Mouse (Mus musculus) embryonic facial prominence, embryonic 14.5 days (tissue): ENCODE results near the gene Gtf3c5. TPM values are rescaled to one million over a fixed set of nuclear protein-coding genes. Genes with fewer than 3 reads are reported as not detected.

Source experiments
- ATAC-seq: fragments of 200-750 bp; cut with Nextera tagmentation; 2 replicates; pipeline ENCODE4 v1.8.0; 2017; ENCODE audit warnings: low read depth, moderate number of reproducible peaks, moderate TSS enrichment
- DNase-seq: peaks from one replicate; pipeline ENCODE4 v3.0.0-alpha.2; 2015; ENCODE audit warnings: low spot score
- H3K27ac ChIP-seq: fragments of 300-500 bp; sonication (generic); replicated peaks from 2 replicates; pipeline ENCODE4 v1.5.1; 2014; ENCODE audit warnings: low read depth, mild to moderate bottlenecking, low read length, moderate library complexity
- H3K27me3 ChIP-seq: fragments of 300-500 bp; sonication (generic); replicated peaks from 2 replicates; pipeline ENCODE4 v1.6.1; 2014; ENCODE audit warnings: low read length; ENCODE audit not compliant: control insufficient read depth, insufficient read depth
- H3K36me3 ChIP-seq: fragments of 300-500 bp; sonication (generic); 2 replicates; pipeline ENCODE4 v1.6.1; 2014; ENCODE audit warnings: low read length, mixed read lengths; ENCODE audit not compliant: control insufficient read depth, insufficient read depth
- H3K4me1 ChIP-seq: fragments of 300-500 bp; sonication (generic); 2 replicates; pipeline ENCODE4 v1.6.1; 2014; ENCODE audit warnings: antibody characterized with exemption, low read length; ENCODE audit not compliant: control insufficient read depth, insufficient read depth
- H3K4me2 ChIP-seq: fragments of 300-500 bp; sonication (generic); 2 replicates; pipeline ENCODE4 v1.6.1; 2014; ENCODE audit warnings: low read depth, mild to moderate bottlenecking, low read length, moderate library complexity, mixed read lengths
- H3K4me3 ChIP-seq: fragments of 300-500 bp; sonication (generic); 2 replicates; pipeline ENCODE4 v1.5.1; 2014; ENCODE audit warnings: low read depth, mild to moderate bottlenecking, low read length
- H3K9ac ChIP-seq: fragments of 300-500 bp; sonication (generic); 2 replicates; pipeline ENCODE4 v1.6.1; 2014; ENCODE audit warnings: low read depth, mild to moderate bottlenecking, low read length, moderate library complexity, mixed read lengths
- H3K9me3 ChIP-seq: fragments of 300-500 bp; sonication (generic); 2 replicates; pipeline ENCODE4 v1.6.1; 2016; ENCODE audit warnings: low read length; ENCODE audit not compliant: control insufficient read depth
- WGBS: fragments of 180-500 bp; shearing (Covaris S2); extraction: QIAGEN DNeasy Blood & Tissue Kit; methylation state at CpG from one replicate; pipeline ENCODE4 v1.1.7; 2014; 5-methylcytosine and 5-hydroxymethylcytosine counted together
- polyA plus RNA-seq: library from polyadenylated mRNA; unstranded; fragments of >200 nt; fragmentation: Nextera tagmentation; extraction: Ambion mirVana; gene quantifications from 2 replicates; pipeline ENCODE4 v1.2.1, GENCODE M21; 2014

Gtf3c5 gene
- polyA plus RNA-seq, 1 experiment from 2014 or later = 23.7 TPM

DNA sequence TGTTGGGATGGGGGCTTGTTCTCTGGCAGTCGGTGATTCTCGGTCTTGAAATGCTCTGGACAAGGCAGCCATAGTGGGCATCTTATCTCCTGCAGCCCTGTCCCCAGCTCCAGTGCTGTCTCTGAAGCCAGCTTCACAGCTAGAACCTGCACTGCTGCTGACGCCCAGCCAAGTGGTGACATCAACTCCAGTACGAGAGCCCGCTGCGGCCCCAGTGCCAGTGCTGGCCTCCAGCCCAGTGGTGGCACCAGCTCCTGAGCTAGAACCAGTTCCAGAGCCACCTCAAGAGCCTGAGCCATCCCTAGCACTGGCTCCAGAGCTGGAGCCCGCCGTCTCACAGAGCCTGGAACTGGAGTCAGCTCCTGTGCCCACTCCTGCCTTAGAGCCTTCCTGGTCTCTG is 39.7 kb downstream of the Gtf3c5 start:
- Histone ChIP-seq H3K4me2 (no peak overlapping the region), H3K36me3 (peaks cover 75% of the 10 kb centered on the region), H3K27ac (no peak overlapping the region), H3K4me3 (no peak overlapping the region), H3K4me1 (peaks cover 9% of the 10 kb centered on the region), H3K9me3 (no peaks in the 10 kb centered on the region), H3K27me3 (no peaks in the 10 kb centered on the region), H3K9ac (no peak overlapping the region)
- ATAC-seq (no peak), DNase-seq (no peak)
- 84% methylated on average over 8 of the region's 8 CpGs for WGBS

DNA sequence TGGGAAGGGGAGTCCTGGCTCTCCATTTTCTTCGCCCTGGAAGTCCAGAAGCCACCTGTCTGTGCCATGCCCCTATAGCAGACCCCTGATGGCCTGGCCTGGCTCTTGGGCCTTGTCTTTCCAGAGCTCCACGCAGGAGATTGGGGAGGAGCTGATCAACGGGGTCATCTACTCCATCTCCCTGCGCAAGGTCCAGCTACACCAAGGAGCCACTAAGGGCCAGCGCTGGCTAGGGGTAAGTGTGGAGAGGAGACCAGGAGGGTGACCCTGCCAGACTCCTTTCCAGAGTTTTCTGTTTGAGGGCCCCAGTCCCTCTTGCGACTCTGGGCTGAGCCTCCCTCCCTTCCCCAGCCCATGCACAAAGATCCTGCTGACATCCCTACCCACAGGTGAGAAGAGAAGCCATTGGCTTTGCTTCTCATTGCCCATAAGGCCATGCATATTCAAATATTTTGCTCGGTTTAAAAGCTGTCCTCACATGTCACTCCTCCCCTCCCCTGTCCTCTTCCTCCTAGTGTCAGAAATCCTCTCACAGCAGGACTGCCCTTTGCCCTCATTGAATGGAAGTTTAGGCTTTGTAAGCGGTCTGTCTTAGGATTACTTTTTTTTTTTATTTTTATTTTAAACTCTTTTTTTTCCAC is 42.8 kb downstream of the Gtf3c5 start:
- H3K27ac ChIP-seq = no peak overlapping the region
- no peaks in the 10 kb centered on the region for H3K9me3 ChIP-seq
- no peaks in the 10 kb centered on the region for H3K27me3 ChIP-seq
- DNase-seq (no peak), ATAC-seq (no peak)
- H3K4me3 ChIP-seq = no peak overlapping the region
- H3K9ac ChIP-seq = no peak overlapping the region
- H3K4me2 ChIP-seq = no peak overlapping the region
- 84% methylated on average over 8 of the region's 8 CpGs for WGBS
- peaks cover 35% of the 10 kb centered on the region for H3K4me1 ChIP-seq
- H3K36me3 ChIP-seq = peaks cover 46% of the 10 kb centered on the region

DNA sequence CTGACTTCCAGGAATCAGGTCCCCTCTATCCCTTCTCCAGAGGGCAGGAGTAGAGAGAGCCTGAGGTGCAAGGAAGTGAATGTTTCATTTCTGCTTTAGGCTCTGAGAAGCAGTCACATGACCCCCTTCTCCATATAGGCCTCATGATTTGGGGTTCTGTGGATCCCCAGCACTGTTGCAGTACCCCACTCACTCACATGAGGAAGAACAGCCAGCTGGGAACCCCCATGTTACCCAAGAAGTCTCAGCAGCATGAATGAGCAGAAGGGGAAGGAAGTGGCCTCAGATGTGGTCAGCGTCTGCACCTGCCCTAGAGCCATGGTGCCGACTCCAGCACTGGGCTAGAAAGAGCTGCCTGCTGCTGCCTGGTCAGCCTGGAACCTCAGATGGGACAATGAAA is 43.6 kb downstream of the Gtf3c5 start:
- Histone ChIP-seq H3K27ac (peak overlapping the region; percentile 71; the same call in 1 of the 2 replicates), H3K9ac (0 out of 2 replicates have a peak overlapping the region, but pooled peaks have one; percentile 9), H3K4me2 (no peak overlapping the region), H3K36me3 (peaks cover 38% of the 10 kb centered on the region), H3K4me1 (peaks cover 42% of the 10 kb centered on the region), H3K27me3 (no peaks in the 10 kb centered on the region), H3K9me3 (no peaks in the 10 kb centered on the region), H3K4me3 (no peak overlapping the region)
- ATAC-seq (no peak), DNase-seq (no peak)
- 60% methylated on average over 2 of the region's 2 CpGs for WGBS

DNA sequence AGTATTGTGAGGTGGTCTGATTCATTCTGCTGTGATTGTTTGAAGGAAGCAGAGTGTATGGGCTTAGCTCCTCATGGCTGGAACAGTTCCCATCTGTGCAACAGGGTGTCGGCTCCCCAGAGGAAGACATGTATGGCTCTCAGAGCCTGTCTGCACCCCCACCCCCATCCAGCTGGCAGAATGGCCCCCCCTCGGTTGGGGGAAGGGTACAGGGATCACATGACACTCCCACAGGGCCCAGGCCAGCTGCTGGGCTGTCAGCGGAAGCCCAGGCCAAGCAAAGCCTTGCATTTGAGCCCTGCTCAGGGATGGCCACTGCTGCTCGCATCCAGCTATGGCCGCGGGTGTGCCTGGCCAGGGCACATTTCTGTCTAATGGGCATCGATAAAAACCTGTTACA is 44.3 kb downstream of the Gtf3c5 start:
- Histone ChIP-seq H3K27ac (peak overlapping the region; percentile 71), H3K4me3 (no peak overlapping the region), H3K27me3 (no peaks in the 10 kb centered on the region), H3K36me3 (peaks cover 31% of the 10 kb centered on the region), H3K4me2 (no peak overlapping the region), H3K9me3 (no peaks in the 10 kb centered on the region), H3K4me1 (peaks cover 48% of the 10 kb centered on the region), H3K9ac (peak overlapping the region; percentile 9; the same call in 1 of the 2 replicates)
- WGBS = 28% methylated on average over 7 of the region's 7 CpGs
- DNase-seq = peak; percentile 84
- ATAC-seq = peak; percentile 60

DNA sequence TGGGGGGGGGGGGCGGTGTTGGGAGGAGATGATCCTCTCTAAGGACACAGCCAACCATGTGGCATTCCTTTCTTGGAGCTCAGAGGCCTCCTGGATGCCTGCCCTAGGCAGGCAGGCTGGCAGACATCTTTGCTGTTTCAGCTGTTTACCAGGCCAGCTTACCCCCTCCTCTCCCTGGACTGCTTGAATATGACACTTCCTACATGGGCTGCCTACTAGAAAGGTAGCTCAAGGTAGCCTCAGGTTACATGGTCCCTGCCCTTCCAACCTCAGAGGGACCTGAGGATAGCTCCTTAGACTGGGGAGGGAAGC is 44.8 kb downstream of the Gtf3c5 start:
- H3K27me3 ChIP-seq = no peaks in the 10 kb centered on the region
- peaks cover 53% of the 10 kb centered on the region for H3K4me1 ChIP-seq
- peak; percentile 28; the same call in 1 of the 2 replicates for ATAC-seq
- H3K27ac ChIP-seq = peak overlapping the region; percentile 71
- WGBS = 40% methylated on average over 1 of the region's 1 CpGs
- no peak overlapping the region for H3K4me3 ChIP-seq
- DNase-seq = peak; percentile 63
- H3K4me2 ChIP-seq = no peak overlapping the region
- peaks cover 27% of the 10 kb centered on the region for H3K36me3 ChIP-seq
- peak overlapping the region; percentile 26; the same call in 1 of the 2 replicates for H3K9ac ChIP-seq
- no peaks in the 10 kb centered on the region for H3K9me3 ChIP-seq

DNA sequence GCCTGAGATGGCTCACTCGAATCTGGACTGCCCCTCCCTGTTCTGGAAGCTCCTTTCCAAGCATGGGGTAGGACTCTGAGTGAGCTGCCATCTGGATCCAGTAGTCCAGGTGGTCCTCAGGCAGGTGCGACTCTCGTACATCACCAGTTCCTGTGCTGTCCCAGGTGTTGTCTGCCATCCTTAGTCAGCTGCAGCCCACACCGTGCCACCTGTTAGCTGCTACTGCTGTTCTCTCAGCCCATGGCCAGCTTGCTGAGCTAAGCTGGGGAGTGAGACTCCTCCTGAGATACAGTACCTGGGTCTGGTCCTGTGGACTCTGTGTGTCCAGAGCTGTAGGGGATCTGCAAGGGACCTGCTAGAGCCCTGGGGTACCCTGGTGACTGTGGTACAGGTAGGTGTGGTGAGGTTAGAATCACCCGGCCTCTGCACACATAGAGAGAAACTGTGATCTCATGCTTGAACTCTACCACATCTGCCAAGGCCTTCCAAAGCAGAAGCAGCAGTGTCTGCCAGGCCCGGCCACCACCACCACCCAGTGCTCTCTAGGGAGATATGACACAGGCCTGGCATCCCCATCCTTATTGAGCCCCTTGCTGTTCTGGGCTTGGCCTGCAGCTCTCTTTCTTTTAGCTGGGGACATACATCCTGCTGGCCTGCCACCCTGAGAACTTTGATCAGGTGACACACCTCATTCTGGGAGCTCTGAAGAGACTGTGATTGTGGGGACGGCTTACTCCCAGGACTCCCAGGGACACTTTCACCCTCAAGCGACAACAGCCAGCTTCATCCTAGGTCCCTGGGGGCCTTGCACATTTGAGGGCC is 45.3 kb downstream of the Gtf3c5 start:
- Histone ChIP-seq H3K9me3 (no peaks in the 10 kb centered on the region), H3K27ac (peak overlapping the region; percentile 71), H3K27me3 (no peaks in the 10 kb centered on the region), H3K36me3 (peaks cover 21% of the 10 kb centered on the region), H3K9ac (peak overlapping the region; percentile 26), H3K4me1 (peaks cover 54% of the 10 kb centered on the region), H3K4me3 (no peak overlapping the region), H3K4me2 (no peak overlapping the region)
- 70% methylated on average over 8 of the region's 8 CpGs for WGBS
- DNase-seq (no peak), ATAC-seq (no peak)

DNA sequence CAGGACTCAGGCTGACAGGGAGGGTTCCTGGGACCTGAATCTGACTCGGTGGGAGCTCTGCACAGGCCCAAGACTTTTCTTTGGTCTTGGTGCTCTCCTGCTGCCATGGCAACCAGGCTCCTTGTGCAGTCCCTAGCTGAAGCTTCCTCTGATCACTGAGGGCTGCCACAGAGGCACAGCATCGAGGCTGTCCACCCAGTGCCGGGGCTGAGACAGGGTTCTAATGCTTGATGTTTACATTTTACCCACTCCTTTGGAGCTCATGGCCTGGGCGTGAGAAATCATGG is 46.0 kb downstream of the Gtf3c5 start:
- no peak for DNase-seq
- no peaks in the 10 kb centered on the region for H3K27me3 ChIP-seq
- peaks cover 15% of the 10 kb centered on the region for H3K36me3 ChIP-seq
- no peak overlapping the region for H3K27ac ChIP-seq
- no peak for ATAC-seq
- 47% methylated on average over 4 of the region's 4 CpGs for WGBS
- peaks cover 60% of the 10 kb centered on the region for H3K4me1 ChIP-seq
- H3K9ac ChIP-seq = no peak overlapping the region
- H3K4me3 ChIP-seq = no peak overlapping the region
- no peaks in the 10 kb centered on the region for H3K9me3 ChIP-seq
- H3K4me2 ChIP-seq = no peak overlapping the region

DNA sequence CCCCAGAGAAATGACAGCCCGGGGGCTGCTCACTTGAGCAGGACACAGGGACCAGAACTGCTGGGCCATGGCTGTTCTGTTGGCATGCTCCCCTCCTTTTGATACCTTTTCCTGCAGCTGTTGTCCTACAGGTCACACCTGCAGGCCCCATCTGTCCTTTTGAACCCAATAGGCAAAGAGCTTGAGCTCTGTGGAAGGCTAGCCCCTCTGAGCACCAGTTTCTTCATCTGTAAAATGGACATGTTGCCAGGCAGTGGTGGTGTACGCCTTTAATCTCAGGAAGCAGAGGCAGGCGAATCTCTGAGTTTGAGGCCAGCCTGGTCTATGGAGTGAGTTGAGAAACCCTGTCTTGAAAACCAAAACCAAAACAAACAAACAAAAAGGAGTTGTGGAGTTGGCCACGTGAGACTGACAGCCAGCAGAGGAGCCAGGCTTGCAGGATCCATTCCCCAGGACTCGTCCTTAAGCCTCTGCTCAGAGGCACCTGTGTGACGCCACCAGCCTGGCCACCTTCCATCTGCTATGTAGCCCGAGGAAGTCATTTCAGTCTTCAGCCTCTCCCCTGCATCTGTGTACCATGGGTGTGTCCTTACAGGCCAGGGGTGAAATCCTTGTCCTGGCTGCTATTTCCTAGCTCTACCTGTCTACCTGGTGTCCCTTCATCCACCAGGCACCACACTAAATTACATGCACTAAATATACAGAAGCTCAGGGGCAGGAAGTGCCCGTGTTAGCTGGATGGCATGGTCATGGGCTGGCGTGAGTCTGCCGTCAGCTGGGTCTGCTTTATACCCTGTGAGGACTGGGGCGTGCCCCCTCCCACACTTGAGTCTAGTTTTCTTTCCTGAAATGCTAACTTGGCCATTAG is 46.6 kb downstream of the Gtf3c5 start:
- H3K4me1 ChIP-seq = peaks cover 65% of the 10 kb centered on the region
- peaks cover 9% of the 10 kb centered on the region; the same call in 1 of the 2 replicates for H3K36me3 ChIP-seq
- H3K9ac ChIP-seq = no peak overlapping the region
- H3K9me3 ChIP-seq = no peaks in the 10 kb centered on the region
- H3K4me3 ChIP-seq = no peak overlapping the region
- 71% methylated on average over 11 of the region's 11 CpGs for WGBS
- no peak for ATAC-seq
- no peak for DNase-seq
- no peak overlapping the region for H3K27ac ChIP-seq
- no peaks in the 10 kb centered on the region for H3K27me3 ChIP-seq
- no peak overlapping the region for H3K4me2 ChIP-seq
